Mouse (Mus musculus) layer of hippocampus, postnatal 10 days (tissue): Measurements from ENCODE around the gene Lamc1. TPM values are rescaled to one million over a fixed set of nuclear protein-coding genes. Genes with fewer than 3 reads are reported as not detected.
"Not testable (repeated sequence)": the region's sequence is repeated elsewhere in the genome, so short reads cannot be mapped to it uniquely, and the experiment has no call there.

Experiments
- DNase-seq, 2 experiments: peaks; one replicate each; pipeline ENCODE4 v3.0.0; 2021; ENCODE audit warnings: low spot score in 2 of 2
- long read RNA-seq: library from polyadenylated mRNA; stranded (forward); transcript quantifications from one replicate; pipeline ENCODE4 v2.0.0, GENCODE M21; 2023
- total RNA-seq, 2 experiments: library from RNA; stranded (reverse); gene quantifications; 2 replicates each; pipeline ENCODE4 v1.2.3; 2021

Lamc1 gene
- 10 to 100 TPM; 43.2 to 43.8 TPM for total RNA-seq
- long read RNA-seq, full-length matches to known transcripts, result 4 of 7 reads
- long read RNA-seq, partial matches to known transcripts, result 3 of 7 reads
- long read RNA-seq, other reads (novel, unspliced or antisense), result 0 of 7 reads

DNA sequence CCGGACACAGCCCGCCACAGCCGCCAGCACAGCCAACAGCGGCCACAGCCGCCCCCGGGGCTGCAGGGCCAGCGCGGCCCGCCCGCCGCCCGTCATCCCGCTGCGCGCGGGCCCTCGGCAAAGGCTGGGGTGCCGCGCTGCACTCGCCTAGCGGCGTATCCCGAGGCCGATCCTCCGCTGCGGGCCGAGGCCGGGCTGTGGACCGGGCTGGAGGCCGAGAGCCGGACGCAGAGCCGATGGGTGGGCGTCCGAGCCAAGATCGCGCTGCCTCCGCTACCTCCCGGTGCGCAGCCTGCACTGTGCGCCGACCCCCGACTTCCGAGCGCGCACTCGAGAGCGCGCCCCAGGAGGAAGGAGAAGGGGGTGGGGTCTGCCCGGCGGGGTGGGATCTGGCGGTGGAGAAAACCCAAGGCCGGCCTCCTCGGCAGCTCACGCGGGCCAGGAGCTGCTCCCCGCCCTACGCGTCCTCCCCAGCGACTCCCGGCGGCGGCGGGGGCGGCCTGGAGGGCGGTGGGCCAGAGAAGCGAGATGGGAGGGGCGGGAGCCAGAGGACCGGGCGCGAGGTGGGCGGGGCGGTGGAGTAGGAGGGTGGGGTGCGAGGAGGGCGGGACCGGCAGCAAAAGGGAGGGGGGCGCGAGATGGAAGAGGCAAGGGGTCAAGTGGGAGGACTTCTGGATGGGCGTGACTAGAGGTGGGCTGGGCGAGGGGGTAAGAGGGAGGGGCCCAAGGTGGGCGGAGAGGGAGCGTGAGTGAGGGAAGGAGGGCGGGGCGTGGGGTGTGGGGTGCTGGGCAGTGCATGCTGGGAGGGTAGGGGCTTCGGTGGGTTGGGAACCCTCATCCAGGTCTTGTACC lies at the start of gene Lamc1:
TSS of gene Lamc1 (minus strand) at position 343 of the 852 bp plus-strand sequence.
- peak; percentile 84 to 90 for DNase-seq

- no peak for DNase-seq
Measured at GRCm38 (mm10) chr1:153380746-153381282, 48.2 kb upstream of the Lamc1 start.

- DNase-seq, result no peak
Measured at GRCm38 (mm10) chr1:153379832-153380231, 47.2 kb upstream of the Lamc1 start.

- DNase-seq, result no peak
Measured at GRCm38 (mm10) chr1:153378587-153378986, 46.0 kb upstream of the Lamc1 start.

DNA sequence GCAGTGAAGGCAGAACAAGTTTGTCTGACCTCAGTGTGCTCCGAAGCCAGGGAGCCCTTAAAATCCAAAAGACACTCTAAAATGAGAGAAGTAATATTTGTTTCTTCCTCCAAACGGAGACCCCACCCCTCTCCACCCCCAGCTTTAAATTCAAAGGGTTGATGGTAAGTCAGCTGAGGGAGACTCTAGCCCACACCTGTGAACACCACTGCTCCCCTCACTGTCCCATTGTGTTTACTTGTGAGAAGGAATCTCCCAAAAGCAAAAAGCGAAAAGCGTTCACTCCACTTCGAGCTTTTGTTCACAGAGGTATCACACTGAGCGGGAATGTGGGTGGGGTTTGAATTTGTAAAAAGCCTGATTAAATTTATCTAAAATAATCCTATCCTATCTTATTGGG lies 43.9 kb upstream of the Lamc1 start:
- no peak for DNase-seq

GRCm38 (mm10) chr1:153374136-153374535 lies 41.5 kb upstream of the Lamc1 start:
- no peak for DNase-seq

- DNase-seq, result no peak
Measured at GRCm38 (mm10) chr1:153371846-153372245, 39.3 kb upstream of the Lamc1 start.

GRCm38 (mm10) chr1:153369011-153369410 lies 36.4 kb upstream of the Lamc1 start:
- no peak for DNase-seq

DNA sequence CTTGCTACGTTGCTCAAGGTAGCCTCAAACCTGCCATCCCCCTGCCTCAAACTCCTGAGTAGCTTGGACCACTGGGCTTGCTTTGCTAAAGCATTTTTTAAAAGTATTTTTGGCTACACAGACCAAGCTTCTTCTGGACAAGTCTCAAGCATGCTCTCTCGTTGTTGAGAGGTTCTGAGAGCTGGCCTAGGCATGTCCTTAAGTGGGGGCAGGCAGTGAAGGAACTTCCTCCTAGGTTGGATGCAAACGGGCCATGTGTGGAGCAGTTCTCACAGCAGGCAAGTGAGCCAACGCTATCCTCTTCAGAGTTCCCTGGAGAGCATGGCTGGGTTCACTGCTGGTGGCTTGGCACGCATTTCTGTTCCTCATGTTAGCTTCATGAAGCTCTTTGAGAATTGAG lies 34.5 kb upstream of the Lamc1 start:
- DNase-seq, result no peak

GRCm38 (mm10) chr1:153361926-153362325 lies 29.3 kb upstream of the Lamc1 start:
- DNase-seq, result no peak

DNA sequence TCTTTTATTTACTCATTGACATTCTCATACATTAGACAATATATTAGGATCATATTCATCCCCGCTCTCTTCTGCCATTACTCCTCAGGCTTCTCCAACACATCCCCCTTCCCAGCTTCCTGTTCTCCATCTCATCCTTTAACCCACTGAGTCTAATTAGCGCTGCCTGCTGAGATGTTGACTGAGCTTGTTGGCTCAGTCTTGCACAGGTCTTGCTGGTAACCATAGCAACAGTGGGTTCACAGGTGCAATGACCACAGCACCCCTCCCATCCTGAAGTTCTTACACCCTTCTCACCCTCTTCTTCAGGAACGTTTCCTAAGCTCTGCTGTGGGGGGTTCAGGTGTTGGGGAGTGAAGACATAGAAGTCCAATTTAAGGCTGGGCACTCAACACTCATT lies 28.0 kb upstream of the Lamc1 start:
- DNase-seq, result no peak

DNA sequence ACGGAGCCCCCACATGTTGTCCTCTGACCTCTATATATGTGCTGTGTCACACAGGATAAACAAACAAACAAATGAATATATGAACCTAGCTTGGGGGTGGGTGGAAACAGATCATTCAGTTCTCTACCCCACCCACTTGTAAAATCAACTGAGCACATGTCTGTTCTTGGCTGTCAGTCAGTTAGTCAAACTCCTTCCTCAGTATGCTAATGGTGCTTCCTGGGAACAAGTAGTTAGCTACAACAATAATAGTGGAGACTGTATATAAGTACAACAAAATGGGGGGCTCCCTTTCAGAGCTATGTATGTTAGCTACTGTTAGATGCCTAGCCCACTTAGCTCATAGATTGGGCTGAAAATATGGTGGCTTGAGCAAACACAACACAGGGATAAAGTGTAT lies 24.6 kb upstream of the Lamc1 start:
- DNase-seq, result no peak

- DNase-seq, result no peak
Measured at GRCm38 (mm10) chr1:153354466-153354865, 21.9 kb upstream of the Lamc1 start.

DNA sequence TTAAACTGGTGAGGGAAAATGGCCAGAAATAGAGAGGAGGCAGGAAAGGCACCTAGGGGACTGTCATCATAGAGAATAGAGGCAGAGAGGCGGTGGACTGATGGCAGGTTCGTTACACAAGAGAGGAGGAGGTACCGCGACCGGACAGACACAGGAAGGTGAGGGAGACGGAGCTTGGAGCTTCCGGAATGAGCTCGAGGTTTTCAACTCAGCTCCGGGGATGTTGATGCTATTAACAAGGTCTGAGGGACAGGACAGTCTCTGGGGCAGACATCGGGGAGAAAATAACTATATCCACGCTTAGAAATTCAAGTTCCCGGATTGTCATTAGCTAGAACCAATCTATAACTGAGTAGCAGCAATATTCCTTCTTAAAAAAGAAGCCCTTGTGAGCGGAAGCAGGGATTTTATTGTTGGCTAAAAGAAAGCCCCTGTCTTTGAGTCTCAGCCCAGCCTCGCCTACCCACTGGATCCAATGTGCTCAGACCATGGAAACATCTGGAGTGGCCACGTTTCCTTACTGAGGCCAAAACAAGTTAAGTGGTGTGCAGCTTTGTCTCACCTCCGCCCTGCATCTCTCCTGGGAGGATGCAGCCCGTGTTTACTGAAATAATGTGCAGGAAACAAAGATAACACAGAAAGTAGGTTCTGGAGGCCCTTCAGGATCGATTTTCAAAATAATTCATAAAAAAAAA lies 21.3 kb upstream of the Lamc1 start:
- no peak for DNase-seq

DNA sequence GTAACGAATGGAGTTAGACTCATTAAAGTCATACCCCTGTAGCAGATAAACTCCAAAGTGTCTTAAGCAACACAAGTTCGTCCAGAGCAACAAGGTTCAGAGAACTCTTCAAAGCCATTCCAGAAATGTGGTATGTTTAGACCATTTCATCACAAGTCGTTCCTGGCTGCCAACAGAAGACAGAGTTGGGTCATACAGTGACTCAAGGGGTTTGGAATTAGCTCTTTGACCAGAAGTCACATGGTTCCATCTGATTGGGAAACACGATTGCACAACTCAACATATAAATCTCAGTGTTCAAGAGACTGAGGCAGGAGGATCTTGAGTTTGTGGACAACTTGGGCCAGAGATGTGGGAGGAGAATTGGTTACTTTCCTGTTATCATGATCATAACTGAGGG lies 18.4 kb upstream of the Lamc1 start:
- no peak for DNase-seq

- DNase-seq, result no peak
Measured at GRCm38 (mm10) chr1:153347726-153348125, 15.1 kb upstream of the Lamc1 start.

DNA sequence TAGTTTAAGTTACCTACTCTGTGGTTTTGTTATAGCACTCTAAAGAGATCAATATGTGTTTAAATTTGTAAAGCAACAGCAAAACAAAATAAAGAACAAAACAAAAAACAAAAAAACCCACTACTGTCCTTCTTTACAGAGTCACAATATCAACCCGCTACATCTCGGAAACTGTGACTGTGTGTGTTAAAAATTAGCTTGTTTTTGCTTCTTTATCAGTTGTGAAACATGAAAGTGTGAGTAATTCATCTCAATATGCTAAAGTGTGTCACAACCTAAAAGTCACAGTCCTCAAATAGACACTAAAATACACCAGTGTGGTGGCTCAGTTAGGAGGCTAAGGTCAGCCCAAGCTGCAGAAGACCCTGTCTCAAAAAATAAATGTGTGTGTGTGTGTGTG lies 14.5 kb upstream of the Lamc1 start:
- DNase-seq, result no peak

- DNase-seq, result no peak
Measured at GRCm38 (mm10) chr1:153345699-153346291, 13.2 kb upstream of the Lamc1 start.

GRCm38 (mm10) chr1:153345002-153345401 lies 12.4 kb upstream of the Lamc1 start:
- DNase-seq, result no peak

DNA sequence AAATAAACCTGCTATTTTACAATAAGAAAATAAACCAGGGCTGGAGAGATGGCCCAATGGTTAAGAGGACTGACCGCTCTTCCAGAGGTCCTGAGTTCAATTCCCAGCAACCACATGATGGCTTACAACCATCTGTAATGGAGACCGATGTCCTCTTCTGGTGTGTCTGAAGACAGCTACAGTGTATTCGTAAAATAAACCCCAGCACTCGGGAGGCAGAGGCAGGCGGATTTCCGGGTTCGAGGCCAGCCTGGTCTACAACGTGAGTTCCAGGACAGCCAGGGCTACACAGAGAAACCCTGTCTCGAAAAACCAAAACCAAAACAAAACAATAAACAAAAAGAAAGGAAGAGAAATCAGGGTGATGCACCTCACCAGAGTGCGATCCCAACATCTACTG lies 2.9 kb upstream of the Lamc1 start:
- DNase-seq, result not testable (repeated sequence)

DNA sequence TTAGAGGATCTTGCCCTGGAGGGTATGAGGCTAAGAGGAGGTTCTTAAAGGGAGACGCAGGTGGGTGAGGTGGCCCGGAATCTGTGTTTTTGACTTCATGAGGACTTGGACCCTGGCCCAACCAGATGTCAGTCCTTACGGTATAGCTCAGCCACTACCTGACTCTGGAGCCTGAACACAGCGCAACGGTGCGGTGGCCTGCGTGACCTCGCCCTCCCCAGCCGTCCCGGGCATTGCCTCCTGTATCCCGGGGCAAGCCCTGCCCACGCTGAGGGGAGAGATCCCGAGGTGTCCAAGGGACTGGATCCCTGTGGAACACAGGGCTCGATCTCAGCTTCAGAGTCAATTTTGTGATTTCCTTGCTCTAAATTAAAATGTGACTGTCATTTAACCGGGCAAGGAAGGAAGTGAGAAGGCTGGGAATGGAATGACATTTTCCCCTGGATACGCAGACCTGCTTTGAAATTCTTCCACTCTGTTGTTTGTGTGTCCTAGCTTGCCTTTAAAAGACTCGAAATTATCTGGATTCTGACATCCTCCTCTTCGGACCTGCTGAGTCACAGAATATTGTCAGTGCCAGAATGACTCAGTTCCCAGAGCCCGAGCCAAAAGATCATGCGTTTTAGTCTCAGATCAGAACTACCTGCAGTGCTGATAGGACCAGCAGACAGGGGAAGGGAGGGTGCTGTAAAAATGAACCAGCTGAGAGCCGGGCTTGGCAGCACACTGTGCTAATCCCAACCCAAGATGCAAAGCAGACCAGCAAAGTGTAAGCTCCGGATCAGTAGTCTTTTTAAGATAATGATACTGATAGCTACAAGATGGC lies 923 bp upstream of the Lamc1 start:
- DNase-seq, result peak in 1 of 2 experiments; percentile 13
